Mouse (Mus musculus) embryo, embryonic 9.5 days (tissue): Measurements from ENCODE around the gene Slc31a2.

Experiments used
- DNase-seq: peaks from one replicate; pipeline ENCODE4 v3.0.0-alpha.2; 2017; ENCODE audit errors: extremely low spot score

Gene Slc31a2

DNA sequence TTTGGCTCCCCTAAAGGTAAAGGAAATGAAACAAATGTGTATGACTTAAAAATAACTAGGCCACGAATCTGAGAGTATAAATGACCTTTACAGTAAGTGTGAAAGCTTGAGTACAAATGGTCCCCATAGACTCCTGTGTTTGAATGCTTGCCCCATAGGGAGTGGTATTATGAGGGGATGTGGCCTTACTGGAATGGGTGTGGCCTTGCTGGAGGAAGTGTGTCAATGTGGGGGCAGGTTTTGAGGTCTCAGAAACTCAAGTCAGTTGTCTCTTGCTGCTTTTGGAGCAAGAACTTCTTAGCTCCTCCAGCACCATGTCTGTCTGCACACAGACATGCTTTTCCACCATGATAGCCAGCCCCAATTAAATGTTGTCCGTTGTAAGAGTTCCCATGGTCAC, 54.1 kb downstream of the Slc31a2 start:
- DNase-seq = no peak

DNA sequence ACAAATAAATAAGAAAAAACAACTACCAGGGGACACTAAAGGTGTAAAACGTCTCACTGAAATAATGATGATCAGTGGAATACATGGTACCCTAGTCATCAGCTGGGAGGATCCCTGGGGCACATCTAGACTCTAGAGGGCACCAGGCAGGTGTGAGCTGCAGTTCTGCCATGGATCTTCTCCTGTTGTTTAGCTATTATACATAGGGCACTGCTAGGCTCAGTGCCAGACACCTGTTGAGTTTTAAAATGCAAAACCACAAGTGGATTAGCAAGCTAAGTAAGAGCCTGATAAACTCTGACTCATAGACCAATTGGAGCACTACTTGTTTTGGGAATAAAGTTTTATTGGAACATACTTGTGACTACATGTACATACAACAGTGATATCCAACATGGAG, 55.9 kb downstream of the Slc31a2 start:
- DNase-seq = no peak

DNA sequence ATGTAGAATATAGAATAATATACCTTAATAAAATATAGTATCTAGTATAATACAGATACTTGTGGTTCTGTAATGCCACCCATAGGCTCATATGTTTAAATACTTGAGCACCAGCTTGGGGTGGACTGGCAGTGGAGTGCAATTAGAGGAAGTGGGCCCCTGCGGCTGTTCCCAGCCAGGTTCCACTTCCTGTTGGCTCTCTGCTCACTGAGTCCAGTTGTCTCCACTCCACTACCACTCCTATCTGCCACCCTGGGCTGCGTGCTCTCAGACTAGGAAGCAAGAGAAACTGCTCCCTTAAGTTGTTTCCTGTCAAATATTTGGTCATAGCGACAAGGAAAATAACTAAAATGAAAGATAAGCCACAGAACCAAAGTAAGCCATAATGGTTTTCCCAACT, 60.3 kb downstream of the Slc31a2 start:
- DNase-seq = no peak

DNA sequence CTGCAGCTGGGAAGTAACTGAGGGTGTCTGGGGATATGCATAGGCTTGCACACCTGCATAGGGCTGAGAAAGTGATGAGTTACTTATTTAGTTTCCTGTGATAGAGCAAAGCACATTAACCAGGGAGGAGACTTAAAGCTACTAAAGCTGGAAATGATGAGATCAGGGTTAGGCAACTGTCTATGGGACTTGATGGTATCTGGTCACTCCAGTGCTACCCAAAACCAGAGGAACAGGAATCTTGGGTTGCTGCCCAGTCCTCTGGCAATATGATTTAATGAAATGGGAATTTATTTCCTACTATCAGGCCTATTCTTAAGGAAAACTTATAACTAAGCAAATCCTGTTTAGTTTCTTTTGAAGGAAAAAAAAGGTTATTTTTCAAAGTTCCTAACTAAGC, 63.7 kb downstream of the Slc31a2 start:
- no peak for DNase-seq

DNA sequence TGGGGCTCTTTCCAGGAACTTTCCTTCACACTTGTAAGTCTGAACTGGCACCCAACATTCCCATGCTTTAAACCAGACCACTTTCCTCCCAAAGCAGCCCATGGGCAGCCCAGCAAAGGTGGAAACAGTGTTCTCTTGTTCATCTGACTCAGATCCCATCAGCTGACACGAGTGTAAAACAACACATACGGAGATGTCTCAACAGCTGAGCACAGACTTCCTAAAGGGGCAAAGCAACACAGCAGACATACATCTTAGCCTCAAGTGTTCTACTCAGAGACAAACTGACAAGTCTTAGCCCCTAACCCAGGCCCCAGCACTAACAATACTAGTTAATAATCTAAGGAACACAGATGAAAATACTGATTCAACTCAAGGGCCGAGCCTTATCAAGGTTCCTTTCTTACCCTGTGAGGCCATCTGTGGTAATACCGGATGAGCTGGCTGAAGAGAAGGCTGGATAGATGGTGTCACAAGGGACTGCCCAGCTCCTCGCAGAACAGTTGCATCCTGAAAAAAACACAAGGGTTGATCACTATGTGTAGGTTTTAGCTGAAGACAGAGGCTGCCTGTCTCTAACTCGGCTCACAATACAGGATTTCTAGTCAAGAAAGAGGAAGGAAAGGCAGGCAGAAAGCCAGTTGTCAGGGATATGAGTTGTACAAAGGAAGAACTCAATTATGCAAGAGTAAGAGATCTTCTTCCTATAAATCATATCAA, 66.7 kb downstream of the Slc31a2 start:
- DNase-seq = no peak

DNA sequence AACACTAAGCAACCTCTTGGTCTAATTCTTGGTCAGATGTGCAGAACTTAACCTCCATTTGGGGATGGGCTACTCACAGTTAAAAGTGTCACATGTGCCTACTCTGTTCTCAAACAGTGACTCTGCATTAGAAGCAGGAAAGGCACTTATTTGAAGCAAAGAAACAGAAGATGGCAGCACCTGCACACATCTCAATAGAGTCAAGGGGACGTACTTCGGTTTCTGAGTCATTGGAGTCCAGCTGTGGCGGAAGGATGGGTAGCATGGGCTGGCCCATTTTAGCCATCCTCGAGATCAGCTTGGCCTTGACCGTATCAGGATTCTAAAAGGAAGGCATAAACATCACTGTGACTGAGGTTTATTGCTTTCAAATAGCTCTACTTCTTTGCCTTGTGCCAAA, 69.6 kb downstream of the Slc31a2 start:
- no peak for DNase-seq

DNA sequence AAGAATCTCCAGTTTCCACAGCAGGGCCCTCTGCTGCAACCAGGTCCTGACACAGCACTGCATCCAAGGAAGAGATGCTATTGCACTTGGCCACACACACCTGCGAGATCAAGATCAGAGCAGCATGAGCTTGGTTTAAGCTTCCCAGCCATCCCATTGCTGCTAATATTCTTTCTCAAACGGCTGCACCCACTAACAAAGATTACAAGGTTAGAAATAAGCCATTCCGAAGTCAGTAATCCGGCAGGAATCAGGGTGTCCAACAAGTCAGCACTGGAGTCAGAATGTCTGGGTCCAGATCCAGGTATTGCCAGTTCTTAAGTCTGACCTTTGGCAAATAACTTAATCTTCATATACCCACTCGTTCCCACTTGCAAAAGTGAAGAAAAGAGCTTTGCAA, 76.2 kb downstream of the Slc31a2 start:
- no peak for DNase-seq

DNA sequence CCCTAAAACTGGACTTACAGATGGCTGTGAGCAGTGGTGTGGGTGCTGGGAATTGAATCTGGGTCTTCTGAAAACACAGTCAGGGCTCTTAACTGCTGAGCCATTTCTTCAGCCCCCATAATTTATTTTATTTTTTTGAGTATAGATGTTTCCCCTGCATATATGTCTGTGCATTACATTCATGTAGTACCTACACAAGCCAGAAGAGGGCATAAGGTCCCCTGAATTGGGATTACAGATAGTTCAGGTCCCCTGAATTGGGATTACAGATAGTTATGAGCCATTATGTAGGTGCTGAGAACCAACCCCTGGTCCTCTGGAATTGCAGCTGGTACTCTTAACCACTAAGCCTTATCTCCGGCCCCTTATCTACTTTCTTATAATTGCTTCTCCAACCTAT, 81.6 kb downstream of the Slc31a2 start:
- no peak for DNase-seq

DNA sequence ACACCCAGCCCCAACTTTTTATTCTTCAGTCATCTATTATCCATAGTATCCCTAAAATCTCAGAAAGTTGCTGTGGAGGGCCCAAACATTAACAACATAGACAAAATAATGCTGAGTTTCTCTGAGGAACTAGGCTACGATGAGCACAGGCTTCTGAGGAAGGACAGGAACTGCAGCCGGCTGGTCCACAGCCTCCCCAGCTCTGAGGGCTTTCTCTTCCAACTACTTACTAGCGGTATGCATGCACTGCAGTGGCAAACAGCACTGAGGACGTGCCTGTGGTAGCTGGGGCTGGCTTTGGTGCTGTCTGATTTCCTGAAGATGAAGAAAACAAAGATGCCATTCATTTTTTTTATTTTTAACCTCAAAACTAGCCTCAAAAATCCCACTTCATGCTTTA, 83.5 kb downstream of the Slc31a2 start:
- no peak for DNase-seq

DNA sequence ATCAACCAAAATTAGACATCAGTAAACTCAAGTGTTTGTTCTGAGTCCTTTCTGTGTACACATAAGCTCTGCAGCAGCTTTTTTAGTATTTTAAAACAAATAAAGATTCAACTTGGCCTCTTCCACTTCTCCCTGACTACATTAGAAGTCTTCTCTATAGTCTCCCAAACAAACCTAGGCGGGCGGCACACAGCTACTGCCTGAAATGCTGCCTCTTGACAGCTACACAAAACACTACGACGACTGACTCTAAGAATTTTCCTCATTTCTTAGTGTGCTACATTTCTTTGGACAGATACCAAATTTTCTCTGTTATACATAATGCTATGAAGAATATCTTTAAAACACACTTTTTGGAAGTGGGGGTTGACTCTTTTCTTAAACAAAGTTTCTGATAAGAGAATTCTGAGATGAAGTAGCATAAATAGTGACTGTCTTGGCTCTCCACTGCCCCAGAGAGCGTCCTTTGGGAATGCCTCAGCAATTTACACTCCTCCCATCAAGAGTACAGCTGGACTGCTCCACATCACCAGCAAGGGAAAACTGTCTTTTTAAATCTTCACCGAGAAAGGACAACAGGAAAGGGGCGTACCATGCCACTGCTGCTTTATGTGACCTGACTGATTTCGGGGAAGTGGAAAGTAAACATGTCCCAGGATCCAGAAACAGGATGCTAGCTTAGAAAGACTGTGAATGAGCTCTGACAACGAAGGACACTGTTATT, 85.4 kb downstream of the Slc31a2 start:
- DNase-seq = no peak
